Mouse (Mus musculus) spleen, adult 2 months (tissue): Measurements from ENCODE around the gene Zfp553. TPM values are rescaled to one million over a fixed set of nuclear protein-coding genes. Genes with fewer than 3 reads are reported as not detected.

Experiments used
- DNase-seq, 2 experiments: peaks; one replicate each; pipeline versions ENCODE4 v3.0.0 to v3.0.0-alpha.2; 2012 to 2021; ENCODE audit warnings: low spot score in 2 of 2, low read depth in 1 of 2
- H3K27ac ChIP-seq: fragments of 200-500 bp; 2 replicates; pipeline ENCODE4 v1.5.1; 2012; ENCODE audit warnings: low read length, inconsistent platforms; ENCODE audit not compliant: insufficient read depth
- H3K27me3 ChIP-seq: fragments of 200-500 bp; 2 replicates; pipeline ENCODE4 v1.6.1; 2012; ENCODE audit warnings: mild to moderate bottlenecking, moderate library complexity, low read length, inconsistent platforms; ENCODE audit not compliant: control insufficient read depth, insufficient read depth
- H3K36me3 ChIP-seq: fragments of 200-500 bp; 2 replicates; pipeline ENCODE4 v1.6.1; 2012; ENCODE audit warnings: mild to moderate bottlenecking, low read length, inconsistent platforms; ENCODE audit not compliant: control insufficient read depth, insufficient read depth
- H3K4me1 ChIP-seq: fragments of 200-500 bp; 2 replicates; pipeline ENCODE4 v1.6.1; 2011; ENCODE audit warnings: inconsistent platforms; ENCODE audit not compliant: control insufficient read depth, insufficient read depth, insufficient read length
- H3K4me3 ChIP-seq: fragments of 200-500 bp; 2 replicates; pipeline ENCODE4 v1.5.1; 2011; ENCODE audit warnings: mild to moderate bottlenecking, inconsistent platforms; ENCODE audit not compliant: insufficient read depth, insufficient read length; ENCODE audit errors: extremely low read depth
- CTCF ChIP-seq: fragments of 200-500 bp; IDR thresholded peaks from 2 replicates; pipeline ENCODE4 v1.5.1; 2011; ENCODE audit warnings: mild to moderate bottlenecking, inconsistent platforms; ENCODE audit not compliant: insufficient read depth, insufficient read length, insufficient replicate concordance; ENCODE audit errors: extremely low read depth
- POLR2A ChIP-seq: fragments of 200-500 bp; IDR thresholded peaks from 2 replicates; pipeline ENCODE4 v1.6.1; 2011; ENCODE audit warnings: low read depth, low read length, inconsistent platforms
- WGBS: fragments of 180-500 bp; shearing (Covaris S2); methylation state at CpG from one replicate; pipeline ENCODE4 v1.1.7; 2018; 5-methylcytosine and 5-hydroxymethylcytosine counted together
- polyA plus RNA-seq: library from polyadenylated mRNA; depleted of rRNA; stranded (reverse); fragments of >200 nt; gene quantifications from 2 replicates; pipeline ENCODE4 v1.2.3, GENCODE M21; 2012

Gene Zfp553
- polyA plus RNA-seq, 1 experiment, result 9.2 TPM

DNA sequence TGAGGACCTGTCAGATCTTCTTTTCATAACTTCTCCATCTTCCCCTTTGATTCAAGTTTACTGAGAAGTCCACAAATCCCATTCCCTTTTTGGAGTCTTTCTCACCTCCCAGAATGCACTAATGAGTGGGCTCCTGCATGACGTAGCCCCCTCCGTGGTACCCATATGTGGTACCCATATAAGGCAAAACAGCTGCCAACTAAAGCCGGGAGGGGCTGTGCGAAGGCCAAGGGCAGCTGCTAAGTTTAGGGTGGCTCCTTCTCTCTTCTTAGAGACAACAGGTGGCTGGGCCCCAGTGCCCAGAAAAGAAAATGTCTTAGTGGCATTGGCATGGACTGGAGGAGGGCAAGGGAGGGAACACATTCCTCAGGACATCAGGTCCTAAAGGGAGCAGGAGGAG lies 22.6 kb upstream of the Zfp553 start:
- Histone ChIP-seq H3K27me3 (no peaks in the 10 kb centered on the region), H3K4me3 (no peak overlapping the region), H3K27ac (peak overlapping the region; percentile 65), H3K4me1 (peaks cover 28% of the 10 kb centered on the region; the same call in 1 of the 2 replicates), H3K36me3 (peaks cover 15% of the 10 kb centered on the region)
- DNase-seq, result no peak
- WGBS, result 34% methylated on average over 4 of the region's 4 CpGs
- no peak for TF ChIP-seq POLR2A
- no peak for TF ChIP-seq CTCF

DNA sequence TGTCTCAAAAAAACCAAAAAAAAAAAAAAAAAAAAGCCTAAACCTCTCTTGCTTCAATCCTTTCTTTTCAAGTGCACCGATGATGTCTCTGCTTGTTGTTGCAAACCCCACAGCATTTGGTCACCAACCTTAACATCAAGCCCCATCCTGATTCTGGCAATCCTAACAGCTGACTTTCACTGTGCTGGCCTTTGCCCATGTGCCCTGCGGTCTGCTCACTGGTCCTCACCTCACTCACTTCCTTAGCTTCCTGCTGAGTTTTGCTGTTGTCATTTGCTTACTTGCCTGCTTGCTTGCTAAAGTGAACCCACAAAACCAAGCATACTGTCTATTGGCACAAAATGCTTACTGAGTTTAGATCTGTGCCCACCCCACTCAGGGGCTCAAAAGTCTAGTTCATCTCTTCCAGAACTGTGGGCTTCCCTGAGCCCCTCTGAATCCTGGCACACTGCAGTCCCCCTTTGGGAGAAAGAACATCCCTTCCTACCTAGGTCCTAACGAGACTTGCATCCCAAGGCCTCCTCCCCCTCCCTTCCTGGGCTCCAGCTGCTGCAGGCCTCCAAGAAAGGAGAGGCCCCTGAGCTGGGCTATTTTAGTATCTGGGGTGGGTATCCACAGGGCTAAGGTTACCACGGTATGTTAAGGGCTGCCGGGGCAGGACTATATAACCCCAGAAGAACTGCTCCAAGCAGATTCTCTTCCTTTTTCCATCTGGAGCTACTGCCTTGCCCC lies 21.7 kb upstream of the Zfp553 start:
- Histone ChIP-seq H3K4me1 (peaks cover 31% of the 10 kb centered on the region; the same call in 1 of the 2 replicates), H3K27me3 (no peaks in the 10 kb centered on the region), H3K4me3 (no peak overlapping the region), H3K27ac (peak overlapping the region; percentile 20; the same call in 1 of the 2 replicates), H3K36me3 (peaks cover 15% of the 10 kb centered on the region)
- TF ChIP-seq CTCF, result no peak
- TF ChIP-seq POLR2A, result no peak
- 19% methylated on average over 5 of the region's 5 CpGs for WGBS
- no peak for DNase-seq

- TF ChIP-seq POLR2A, result no peak
- no peak for TF ChIP-seq CTCF
- WGBS, result 89% methylated on average over 12 of the region's 12 CpGs
- peaks cover 17% of the 10 kb centered on the region for H3K36me3 ChIP-seq
- H3K4me3 ChIP-seq, result no peak overlapping the region
- no peak for DNase-seq
- no peaks in the 10 kb centered on the region for H3K27me3 ChIP-seq
- peaks cover 28% of the 10 kb centered on the region; the same call in 1 of the 2 replicates for H3K4me1 ChIP-seq
- H3K27ac ChIP-seq, result no peak overlapping the region
These were observed 20.2 kb upstream of the Zfp553 start for GRCm38 (mm10) chr7:127212432-127213250.

GRCm38 (mm10) chr7:127213485-127213884 lies 19.4 kb upstream of the Zfp553 start:
- peak; percentile 43; the same call in 1 of the 2 replicates for TF ChIP-seq CTCF
- TF ChIP-seq POLR2A, result no peak
- Histone ChIP-seq H3K4me3 (no peak overlapping the region), H3K4me1 (peaks cover 29% of the 10 kb centered on the region; the same call in 1 of the 2 replicates), H3K27me3 (no peaks in the 10 kb centered on the region), H3K36me3 (peaks cover 17% of the 10 kb centered on the region), H3K27ac (no peak overlapping the region; the same call in 1 of the 2 replicates)
- DNase-seq, result no peak
- WGBS, result 38% methylated on average over 7 of the region's 7 CpGs

DNA sequence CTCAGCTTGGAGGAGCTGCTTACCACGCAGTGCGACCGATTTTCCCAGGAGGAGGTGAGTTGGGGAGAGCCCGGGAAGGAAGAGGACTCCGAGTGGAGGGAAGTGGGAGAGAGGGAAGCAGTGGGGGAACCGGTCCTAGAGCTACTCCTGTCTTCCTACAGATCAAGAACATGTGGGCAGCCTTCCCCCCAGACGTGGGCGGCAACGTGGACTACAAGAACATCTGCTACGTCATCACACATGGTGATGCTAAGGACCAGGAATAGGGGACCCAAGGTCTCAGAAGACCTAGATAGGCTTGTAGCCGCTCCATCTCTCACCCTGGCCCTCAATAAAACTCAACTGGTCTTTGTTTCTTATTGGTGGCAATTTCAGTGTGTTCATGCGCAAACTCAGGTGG lies 18.9 kb upstream of the Zfp553 start:
- no peak for DNase-seq
- no peak overlapping the region for H3K27ac ChIP-seq
- no peaks in the 10 kb centered on the region for H3K27me3 ChIP-seq
- H3K4me1 ChIP-seq, result peaks cover 33% of the 10 kb centered on the region; the same call in 1 of the 2 replicates
- H3K36me3 ChIP-seq, result peaks cover 17% of the 10 kb centered on the region
- WGBS, result 76% methylated on average over 12 of the region's 12 CpGs
- H3K4me3 ChIP-seq, result no peak overlapping the region
- TF ChIP-seq CTCF (no peak), POLR2A (no peak)

GRCm38 (mm10) chr7:127214521-127214920 lies 18.3 kb upstream of the Zfp553 start:
- Histone ChIP-seq H3K4me3 (no peak overlapping the region), H3K36me3 (peaks cover 17% of the 10 kb centered on the region), H3K27me3 (no peaks in the 10 kb centered on the region), H3K4me1 (peaks cover 37% of the 10 kb centered on the region; the same call in 1 of the 2 replicates), H3K27ac (0 out of 2 replicates have a peak overlapping the region, but pooled peaks have one; percentile 34)
- 87% methylated on average over 21 of the region's 21 CpGs for WGBS
- no peak for TF ChIP-seq CTCF
- no peak for TF ChIP-seq POLR2A
- DNase-seq, result no peak
